Mouse (Mus musculus): ENCODE data around the gene B4galnt1.
"Not testable (repeated sequence)": the region's sequence is repeated elsewhere in the genome, so short reads cannot be mapped to it uniquely, and the experiment has no call there.

B4galnt1 gene

DNA sequence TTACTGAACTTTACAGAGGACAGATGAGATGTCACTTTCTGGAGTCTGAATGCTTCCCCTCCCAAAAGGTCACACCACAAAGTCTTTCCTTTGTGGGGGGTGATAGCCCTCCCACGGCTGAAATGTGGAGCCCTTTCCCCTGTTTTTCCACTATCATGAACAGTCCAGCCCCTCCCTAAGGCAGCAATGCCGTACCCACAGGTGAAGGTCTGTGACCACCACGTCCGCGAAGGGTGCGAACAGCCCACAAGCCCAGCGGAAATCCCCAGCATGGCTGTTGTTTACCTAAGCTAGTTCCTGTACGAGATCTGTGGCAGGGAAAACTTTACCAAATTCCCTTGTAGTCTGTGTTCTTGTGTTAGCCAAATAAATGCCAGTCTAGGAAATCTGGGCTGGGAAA lies 23.5 kb upstream of the B4galnt1 start:
- DNase-seq (ENCODE audit: low spot score in 2 of 2), result no peak

DNA sequence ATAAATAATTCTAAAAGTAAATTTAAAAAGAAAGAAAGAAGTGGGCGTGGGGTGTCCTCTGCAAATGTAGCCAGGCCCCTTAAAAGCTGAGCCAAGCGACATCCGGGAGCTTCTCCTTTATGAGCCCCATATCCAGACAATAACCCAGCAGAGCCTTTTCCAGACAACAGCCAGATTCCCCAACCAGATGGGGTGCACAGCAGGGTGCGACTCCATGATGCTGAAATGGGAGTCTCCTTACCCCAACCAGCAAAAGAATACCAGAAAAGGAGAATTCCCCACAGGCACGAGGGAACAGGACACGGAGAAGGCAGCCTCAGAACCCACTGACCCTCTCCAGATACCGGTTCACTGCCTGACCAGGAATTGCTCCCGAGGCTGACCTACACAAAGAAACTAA lies 21.8 kb upstream of the B4galnt1 start:
- DNase-seq (ENCODE audit: low spot score in 2 of 2), result no peak

DNA sequence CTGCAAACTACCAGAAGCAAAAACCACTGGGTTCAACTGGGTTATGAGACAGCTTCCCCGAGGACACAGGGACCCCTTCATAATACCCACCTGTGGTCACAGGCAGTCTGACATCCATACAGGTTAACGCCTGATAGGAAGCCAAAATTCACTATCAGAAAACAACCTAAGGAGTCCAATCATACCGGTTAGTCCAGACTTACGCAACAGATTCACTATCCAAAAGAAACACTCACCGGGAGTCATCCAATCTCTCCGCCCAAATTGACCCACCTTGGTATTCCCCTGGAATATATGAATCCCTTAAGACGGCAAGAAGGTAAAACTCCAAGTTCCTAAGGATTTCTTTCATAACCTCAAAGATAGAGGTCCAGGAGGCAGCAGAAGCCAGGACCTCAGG lies 20.5 kb upstream of the B4galnt1 start:
- no peak for DNase-seq (ENCODE audit: low spot score in 2 of 2)

DNA sequence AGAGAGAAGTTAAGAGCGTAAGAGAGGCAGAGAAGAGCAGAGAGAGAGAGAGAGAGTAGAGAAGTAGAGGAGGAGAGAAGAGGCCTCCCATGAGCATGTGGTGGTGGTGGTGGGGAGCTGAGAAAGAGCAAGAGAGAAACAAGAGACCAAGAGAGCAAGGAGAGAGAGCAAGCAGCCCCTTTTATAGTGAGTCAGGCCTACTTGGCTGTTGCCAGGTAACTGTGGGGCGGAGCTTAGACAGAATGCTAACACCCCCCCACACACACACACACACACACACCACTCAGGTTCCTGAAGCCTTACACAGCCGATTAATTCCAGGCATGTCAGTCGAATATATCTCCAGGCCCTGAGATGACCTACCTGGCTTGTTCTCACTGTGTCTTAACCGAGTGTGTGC lies 19.7 kb upstream of the B4galnt1 start:
- no peak for DNase-seq (ENCODE audit: low spot score in 2 of 2)

DNA sequence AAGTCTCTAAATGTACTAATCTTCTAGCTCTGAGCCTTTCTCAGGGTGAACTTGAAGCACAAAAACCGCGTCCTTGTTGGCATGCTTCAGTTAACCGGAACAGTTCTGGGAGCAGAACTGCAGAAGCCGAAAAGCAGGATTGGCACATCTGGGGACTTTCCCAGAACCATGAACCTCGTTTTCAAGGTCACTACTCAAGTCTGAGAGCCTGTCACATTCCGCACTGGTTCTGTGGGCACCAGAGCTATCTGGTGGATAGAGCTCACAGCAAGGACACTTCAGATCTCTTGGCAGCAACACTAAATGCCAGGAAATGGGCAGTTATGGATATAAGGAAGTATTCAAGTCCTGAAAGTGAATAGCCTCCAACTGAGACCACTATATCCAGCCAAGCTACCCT lies 17.9 kb upstream of the B4galnt1 start:
- no peak for DNase-seq (ENCODE audit: low spot score in 2 of 2)

DNA sequence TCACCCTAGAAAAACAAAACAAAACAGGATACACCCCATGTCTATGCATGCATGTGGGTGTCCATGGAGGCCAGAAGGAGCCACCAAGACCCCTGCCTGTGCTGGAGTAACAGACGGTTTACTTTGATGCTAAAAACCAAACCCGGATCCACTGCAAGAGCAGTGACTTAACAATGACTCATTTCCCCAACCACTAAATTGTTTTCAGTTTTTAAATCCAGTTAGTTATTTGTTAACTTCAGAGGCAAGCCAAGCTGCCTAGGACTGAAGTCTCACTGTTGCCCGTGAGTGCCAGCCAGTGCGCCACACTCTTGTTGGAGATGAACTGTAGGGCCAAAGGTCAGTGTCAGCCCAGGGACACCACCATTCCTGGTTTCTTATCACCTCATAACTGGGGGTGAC lies 14.6 kb upstream of the B4galnt1 start:
- DNase-seq (ENCODE audit: low spot score in 2 of 2), result no peak

DNA sequence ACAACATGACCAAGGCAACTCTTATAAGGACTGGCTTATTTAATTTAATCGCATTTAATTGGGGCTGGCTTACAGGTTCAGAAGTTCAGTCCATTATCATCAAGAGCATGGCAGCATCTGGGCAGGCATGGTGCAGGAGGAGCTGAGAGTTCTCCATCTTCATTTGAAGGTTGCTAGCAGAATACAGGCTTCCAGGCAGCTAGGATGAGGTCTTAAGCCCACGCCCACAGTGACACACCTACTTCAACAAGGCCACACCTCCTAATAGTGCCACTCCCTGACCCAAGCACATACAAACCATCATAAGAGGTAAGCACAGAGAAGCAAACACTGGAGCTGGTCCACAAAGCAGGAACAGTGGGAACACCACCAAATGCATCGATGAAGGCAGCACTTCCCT lies 13.8 kb upstream of the B4galnt1 start:
- DNase-seq (ENCODE audit: low spot score in 2 of 2), result not testable (repeated sequence)

DNA sequence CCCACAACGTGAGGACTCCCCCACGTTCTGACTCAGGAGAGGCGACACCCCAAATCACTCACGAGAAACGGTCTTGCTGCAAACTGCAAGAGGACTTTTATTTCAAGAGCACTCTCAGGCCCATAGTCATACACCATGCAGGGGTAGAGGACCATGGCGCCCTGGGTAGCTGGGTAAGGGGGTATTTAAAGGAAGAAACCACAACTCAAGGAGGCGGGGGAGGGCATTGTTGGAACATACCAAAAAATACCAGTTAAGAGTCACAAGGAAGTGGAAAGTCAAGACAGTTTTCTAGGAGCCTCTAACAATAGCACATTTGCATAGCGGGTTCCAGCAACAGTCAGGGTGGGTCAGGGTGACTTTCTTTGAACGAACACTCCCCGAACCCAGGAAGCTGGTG lies 12.5 kb upstream of the B4galnt1 start:
- not testable (repeated sequence) for DNase-seq (ENCODE audit: low spot score in 2 of 2)

DNA sequence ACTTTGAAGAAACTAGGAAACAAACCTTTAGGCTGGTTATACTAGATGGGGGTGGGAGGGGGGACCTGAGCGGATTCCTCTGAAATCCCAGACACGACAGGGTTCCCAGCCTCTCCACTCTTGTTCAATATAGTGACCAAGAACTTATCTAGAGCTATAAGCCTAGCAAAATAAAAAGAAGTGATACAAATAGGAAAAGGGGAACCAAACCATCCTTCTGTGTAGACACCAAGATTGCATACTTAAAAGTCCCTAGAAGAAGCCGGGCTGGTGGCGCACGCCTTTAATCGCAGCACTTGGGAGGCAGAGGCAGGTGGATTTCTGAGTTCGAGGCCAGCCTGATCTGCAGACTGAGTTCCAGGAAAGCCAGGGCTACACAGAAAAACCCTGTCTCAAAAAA lies 11.7 kb upstream of the B4galnt1 start:
- no peak for DNase-seq (ENCODE audit: low spot score in 2 of 2)

DNA sequence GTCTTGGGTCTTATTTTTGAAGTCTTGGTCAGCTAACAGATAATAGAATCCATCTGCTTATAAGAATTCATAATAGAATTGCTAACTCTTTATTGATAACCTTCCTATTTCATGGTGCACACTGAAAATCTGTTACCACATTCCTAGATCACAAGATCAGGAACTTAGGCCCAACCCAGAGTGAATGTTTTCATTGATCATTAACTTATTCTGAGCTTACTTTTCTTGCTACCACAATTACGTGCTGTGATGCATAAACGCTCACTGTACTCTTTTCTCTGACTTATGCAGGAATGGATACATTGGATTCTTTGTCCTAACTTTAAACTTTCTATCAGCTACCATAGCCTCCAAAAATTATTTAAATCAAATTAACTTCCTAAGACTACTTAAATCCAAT lies 10.8 kb upstream of the B4galnt1 start:
- DNase-seq (ENCODE audit: low spot score in 2 of 2), result no peak

DNA sequence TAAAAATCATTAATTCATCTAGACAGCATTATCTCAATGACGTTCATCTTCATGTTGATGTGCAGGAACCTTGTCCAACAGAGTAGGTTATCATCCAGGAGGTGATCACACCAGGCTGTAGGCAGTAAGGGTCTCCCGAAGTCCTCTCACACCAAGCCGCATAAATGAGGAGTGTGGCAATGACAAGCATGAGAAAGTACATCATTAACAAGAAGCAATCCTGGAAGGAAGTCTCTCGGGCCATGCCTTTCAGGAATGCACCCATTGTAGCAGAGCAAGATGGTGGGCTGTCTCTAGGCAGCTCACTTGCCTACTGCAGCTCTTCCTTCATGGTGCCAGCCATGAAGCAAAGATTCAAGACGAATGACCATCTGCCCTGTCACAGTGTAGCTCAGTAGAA lies 10.4 kb upstream of the B4galnt1 start:
- DNase-seq (ENCODE audit: low spot score in 2 of 2), result no peak

DNA sequence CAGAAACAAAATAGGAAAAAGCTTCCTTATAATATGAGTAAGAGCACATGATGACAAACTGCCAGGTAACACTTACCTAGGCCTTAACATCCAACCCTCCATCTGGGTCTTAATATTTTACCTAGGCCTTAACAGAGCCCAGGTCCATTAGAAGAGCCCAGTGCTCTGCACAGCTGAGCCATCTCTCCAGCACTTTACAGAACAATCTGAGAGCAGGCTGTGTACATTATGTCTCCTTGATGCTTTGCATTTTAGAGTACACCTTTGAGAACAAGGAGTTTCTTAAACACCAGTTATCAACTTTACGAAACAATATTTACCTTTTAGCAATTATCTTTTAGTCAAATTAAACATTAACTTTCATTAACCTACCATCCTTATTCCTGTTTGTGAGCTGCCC lies 8.9 kb upstream of the B4galnt1 start:
- no peak for DNase-seq (ENCODE audit: low spot score in 2 of 2)

DNA sequence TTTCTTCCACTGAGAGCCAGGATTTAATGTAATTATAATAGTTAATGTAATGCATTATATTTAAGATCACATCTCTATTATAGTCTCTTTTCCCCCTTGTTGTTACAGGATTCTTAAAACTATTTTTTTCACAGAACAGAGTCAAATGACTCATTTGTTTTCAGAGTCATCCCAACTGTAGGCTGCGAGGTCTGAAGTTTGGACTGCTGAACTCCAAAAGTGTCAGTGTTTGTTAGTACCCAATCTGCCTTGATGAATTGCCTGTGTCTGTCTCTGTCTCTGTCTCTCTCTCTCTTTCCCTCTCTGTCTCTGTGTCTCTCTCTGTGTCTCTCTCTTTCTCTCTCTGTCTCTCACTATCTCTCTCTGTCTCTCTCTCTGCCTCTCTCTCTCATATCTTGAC lies 8.5 kb upstream of the B4galnt1 start:
- DNase-seq (ENCODE audit: low spot score in 2 of 2), result no peak

DNA sequence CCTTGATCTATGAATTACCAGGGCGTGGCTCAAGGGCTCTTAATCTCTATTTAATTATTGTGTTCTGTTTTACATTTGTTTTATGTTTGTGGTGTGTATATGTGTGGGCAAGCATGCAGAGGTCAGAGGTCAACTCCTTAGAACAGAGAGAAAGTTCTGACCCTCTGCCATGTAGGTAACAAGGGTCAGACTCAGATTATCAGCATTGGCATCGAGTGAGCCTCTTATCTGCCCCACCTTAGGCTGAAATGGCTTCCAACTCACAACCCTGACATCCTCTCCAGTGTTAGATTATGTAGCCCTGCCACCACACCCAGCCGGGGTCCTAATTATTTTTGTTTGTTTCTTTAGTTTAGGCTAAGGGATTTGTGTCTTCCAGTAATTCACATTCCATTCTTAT lies 6.6 kb upstream of the B4galnt1 start:
- DNase-seq (ENCODE audit: low spot score in 2 of 2), result no peak

DNA sequence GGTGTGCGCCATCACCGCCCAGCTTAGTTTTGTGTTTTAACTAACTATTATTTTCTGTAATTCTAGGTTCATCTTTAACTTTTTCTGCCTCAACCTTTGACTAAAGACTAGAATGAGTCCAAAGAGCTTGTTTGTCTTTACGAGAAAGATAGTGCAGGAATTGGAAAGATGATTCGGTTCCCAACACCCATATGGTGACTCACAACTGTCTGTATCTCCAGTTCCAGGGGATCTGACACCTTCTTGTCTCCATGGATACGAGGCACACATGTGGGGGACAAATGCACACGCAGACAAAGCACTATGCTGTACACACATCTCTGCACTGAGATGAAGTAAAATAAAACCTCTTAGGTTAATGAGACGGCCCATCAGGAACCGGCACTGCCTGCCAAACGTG lies 4.9 kb upstream of the B4galnt1 start:
- no peak for DNase-seq (ENCODE audit: low spot score in 2 of 2)

DNA sequence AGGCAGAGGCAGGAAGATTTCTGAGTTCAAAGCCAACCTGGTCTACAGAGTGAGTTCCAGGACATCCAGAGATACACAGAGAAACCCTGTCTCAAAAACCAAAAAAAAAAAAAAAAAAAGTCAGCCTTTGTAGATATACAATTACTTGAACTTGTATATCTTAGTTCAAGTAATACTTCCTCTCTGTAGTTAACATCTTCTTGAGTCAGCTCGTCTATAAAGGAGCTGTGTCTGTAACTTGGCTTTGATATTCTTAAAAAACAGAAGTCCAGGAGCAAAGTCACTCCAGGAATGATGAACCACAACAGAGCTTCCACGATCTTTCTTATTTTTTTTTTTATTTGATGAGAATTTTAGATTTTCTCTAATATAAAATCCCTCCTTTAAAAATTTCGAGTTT lies 4.3 kb upstream of the B4galnt1 start:
- DNase-seq (ENCODE audit: low spot score in 2 of 2), result no peak

DNA sequence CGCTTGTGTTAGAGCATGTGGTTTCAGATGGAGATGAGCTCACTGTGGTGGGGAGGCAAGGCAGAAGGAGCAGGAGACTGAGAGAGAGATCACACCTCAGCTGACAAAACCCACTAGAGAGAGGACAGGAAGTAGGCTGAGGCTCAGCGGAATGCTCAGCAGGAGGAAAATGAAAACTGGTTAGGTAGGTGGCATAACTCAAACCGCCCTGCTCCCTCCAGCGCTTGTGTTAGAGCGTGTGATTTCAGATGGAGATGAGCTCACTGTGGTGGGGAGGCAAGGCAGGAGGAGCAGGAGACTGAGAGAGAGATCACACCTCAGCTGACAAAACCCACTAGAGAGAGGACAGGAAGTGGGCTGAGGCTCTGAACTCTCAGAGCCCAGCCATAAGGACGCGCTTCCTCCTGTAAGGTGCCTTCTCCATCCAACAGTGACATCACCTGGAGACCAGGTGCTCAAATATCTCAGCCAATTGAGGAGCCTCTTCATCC lies 2.2 kb upstream of the B4galnt1 start:
- DNase-seq (ENCODE audit: low spot score in 2 of 2), result peak in 1 of 2 experiments; percentile 35

DNA sequence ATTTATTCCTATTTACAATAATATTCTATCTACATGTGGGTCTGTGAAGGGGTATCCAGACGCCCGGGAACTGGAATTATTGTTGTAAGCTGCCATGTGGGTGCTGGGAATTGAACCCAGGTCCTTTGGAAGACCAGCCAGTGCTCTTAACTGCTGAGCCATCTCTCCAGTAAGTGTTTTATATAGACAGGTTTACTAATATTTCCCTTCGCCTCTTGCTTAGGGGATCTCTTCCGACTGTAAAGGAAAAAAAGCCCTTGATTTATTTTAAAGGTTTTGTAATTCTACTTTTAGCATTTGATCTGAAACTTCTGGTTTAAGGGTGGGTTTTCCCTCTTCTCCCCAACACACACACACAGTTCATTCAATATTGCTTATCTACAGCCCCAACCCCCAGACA lies 835 bp upstream of the B4galnt1 start:
- DNase-seq (ENCODE audit: low spot score in 2 of 2), result no peak

DNA sequence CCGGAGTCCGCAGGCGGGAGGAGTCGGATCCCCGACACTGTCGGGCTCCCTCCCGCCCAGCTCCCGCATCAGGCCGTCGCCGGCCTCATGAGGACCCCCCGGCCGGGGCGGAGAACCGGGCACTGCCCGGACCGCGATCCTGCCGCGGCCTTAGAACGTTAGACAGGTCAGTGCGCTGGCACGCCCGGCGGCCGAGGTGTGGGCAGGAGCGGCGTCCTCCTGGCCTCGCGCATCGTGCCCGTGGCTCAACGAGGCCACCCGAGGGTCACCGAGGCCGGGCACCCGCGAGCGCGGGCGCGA lies 279 bp downstream of the B4galnt1 start:
- DNase-seq (ENCODE audit: low spot score in 2 of 2), result peak; percentile 40 to 56

DNA sequence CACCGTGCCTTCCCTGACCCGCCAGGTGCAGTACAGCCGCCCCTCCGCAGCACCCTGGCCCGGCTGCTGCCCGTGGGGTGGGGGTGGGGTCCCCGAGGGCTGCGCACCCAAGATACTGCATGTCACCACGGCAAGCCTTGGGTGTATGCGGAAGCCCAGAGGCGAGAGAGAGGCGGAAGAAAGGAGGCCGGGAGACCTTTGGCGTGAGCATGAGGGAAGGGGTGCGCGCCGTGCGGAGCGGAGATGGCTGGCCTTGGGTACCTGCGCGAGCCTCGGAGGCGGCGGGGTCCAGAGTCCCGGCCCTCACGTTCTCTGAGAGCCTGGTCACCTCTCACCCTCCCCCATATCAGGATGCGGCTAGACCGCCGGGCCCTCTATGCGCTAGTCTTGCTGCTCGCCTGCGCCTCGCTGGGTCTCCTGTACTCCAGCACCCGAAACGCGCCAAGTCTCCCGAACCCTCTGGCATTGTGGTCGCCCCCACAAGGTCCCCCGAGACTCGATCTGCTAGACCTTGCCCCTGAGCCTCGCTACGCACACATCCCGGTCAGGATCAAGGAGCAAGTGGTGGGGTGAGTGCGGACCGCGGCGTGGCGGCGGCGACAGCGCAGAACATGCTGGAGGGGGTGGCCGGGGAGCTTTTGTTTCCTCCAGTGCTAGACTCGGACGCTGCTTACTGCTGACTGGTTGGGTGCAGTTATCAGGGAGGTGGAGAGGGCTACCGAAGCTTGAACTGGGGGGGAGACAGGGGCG lies 804 bp downstream of the B4galnt1 start:
- peak; percentile 62 to 72 for DNase-seq (ENCODE audit: low spot score in 2 of 2)

DNA sequence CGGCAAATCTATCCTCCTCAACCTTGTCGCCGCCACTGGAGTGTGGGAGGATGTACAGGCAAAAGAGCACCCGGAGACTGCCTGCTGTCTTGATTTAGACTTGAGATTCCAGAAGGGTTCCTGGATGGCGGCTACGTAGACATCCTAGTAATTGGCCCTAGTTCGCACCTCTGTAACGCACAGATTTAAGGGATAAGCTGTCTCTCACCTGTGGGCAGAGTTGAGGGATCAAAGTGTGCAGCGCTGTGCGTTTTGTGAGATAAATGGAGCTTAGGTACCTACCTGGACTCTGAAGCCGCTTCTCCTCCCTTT lies 1.3 kb downstream of the B4galnt1 start:
- DNase-seq (ENCODE audit: low spot score in 2 of 2), result no peak

DNA sequence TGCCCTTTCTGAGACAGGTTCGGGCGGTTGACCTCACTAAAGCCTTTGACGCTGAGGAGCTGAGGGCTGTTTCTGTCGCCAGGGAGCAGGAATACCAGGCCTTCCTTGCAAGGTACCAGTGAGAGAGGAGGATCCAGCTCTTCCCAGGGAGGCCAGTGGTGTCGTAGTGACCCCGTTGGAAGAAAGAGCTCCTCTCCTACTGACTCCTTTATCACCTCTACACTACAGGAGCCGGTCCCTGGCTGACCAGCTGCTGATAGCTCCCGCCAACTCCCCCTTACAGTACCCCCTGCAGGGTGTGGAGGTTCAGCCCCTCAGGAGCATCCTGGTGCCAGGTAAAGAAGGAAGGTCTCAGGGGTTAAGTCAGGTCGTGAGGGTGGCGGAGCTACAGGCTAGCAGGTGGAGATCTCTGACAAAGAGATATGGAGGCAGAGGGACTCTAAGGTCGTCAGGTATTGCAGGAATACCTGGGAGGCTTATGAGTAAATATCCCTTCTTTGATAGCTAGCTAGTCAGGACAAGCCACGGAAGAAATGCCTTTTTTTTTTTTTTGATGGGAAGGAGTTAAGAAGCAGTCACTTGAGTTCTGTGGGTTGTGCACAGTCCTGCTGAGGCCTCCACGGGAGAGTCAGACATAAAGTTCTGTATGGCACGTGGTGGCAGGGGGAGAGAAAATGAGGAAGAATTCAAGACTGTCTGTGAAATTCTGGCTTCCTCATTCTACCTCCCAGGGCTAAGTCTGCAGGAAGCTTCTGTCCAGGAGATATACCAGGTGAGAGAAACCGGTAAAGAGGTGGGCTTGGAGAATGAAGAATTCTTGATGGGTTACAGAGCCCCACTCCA lies 2.0 kb downstream of the B4galnt1 start:
- no peak for DNase-seq (ENCODE audit: low spot score in 2 of 2)

DNA sequence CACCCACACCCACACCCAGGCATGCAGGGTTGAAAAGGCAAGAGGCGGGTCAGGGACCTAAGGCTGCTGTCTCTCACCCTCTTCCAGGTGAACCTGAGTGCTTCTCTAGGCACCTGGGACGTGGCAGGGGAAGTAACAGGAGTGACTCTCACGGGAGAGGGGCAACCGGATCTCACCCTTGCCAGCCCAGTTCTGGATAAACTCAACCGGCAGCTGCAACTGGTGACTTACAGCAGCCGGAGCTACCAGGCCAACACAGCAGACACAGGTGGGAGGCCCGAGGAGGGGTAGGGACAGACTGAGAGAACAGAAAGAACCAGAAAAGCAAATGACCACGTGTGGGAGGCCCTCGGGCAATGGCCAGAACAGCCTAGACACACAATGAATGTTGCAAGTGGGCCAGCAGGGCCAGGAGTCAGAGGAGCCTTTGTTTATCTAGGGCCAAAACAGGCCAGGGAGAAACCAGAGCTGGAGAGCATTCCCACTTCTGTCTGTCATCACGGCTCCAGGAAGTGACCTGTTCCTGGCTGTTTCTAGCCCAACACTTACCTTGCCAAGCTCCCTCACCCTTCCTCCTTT lies 2.7 kb downstream of the B4galnt1 start:
- peak in 1 of 2 experiments; percentile 37 for DNase-seq (ENCODE audit: low spot score in 2 of 2)
